Mouse (Mus musculus) kidney, adult 2 months (tissue): ENCODE results near the gene Ccdc47. TPM values are rescaled to one million over a fixed set of nuclear protein-coding genes. Genes with fewer than 3 reads are reported as not detected.
A peak's percentile ranks its signal among the peaks of the same experiment; 100 is the strongest.

Experiments used
- DNase-seq: peaks from one replicate; pipeline ENCODE4 v3.0.0; 2021
- H3K27ac ChIP-seq: fragments of 200-500 bp; 2 replicates; pipeline ENCODE4 v1.5.1; 2012; ENCODE audit warnings: low read depth, low read length, control low read depth, inconsistent platforms; ENCODE audit not compliant: insufficient read depth
- H3K27me3 ChIP-seq: fragments of 200-500 bp; replicated peaks from 2 replicates; pipeline ENCODE4 v1.6.1; 2012; ENCODE audit warnings: mild to moderate bottlenecking, moderate library complexity, low read length, inconsistent platforms; ENCODE audit not compliant: control insufficient read depth, insufficient read depth
- H3K36me3 ChIP-seq: fragments of 200-500 bp; 2 replicates; pipeline ENCODE4 v1.6.1; 2012; ENCODE audit warnings: mild to moderate bottlenecking, moderate library complexity, low read length, inconsistent platforms; ENCODE audit not compliant: control insufficient read depth, insufficient read depth
- H3K4me1 ChIP-seq: fragments of 200-500 bp; 2 replicates; pipeline ENCODE4 v1.6.1; 2011; ENCODE audit warnings: low read length; ENCODE audit not compliant: control insufficient read depth, insufficient read depth
- H3K4me3 ChIP-seq: fragments of 200-500 bp; 2 replicates; pipeline ENCODE4 v1.5.1; 2011; ENCODE audit warnings: mild to moderate bottlenecking, low read depth, low read length, control low read depth; ENCODE audit not compliant: insufficient read depth
- CTCF ChIP-seq: fragments of 200-500 bp; conservative IDR thresholded peaks from 2 replicates; pipeline ENCODE4 v1.5.1; 2011; ENCODE audit warnings: low read depth, mild to moderate bottlenecking, control low read depth, low read length, moderate library complexity, mixed read lengths; ENCODE audit not compliant: insufficient read depth, insufficient read length
- POLR2A ChIP-seq: fragments of 200-500 bp; IDR thresholded peaks from one replicate; pipeline ENCODE4 v1.6.1; 2011; ENCODE audit warnings: low read depth, low read length, control low read depth
- WGBS: fragments of 180-500 bp; shearing (Covaris S2); methylation state at CpG from one replicate; pipeline ENCODE4 v1.1.7; 2018; 5-methylcytosine and 5-hydroxymethylcytosine counted together
- polyA plus RNA-seq: library from polyadenylated mRNA; depleted of rRNA; stranded (reverse); fragments of >200 nt; gene quantifications from 2 replicates; pipeline ENCODE4 v1.2.3, GENCODE M21; 2012

Ccdc47 gene
- polyA plus RNA-seq, 1 experiment, result 20.6 TPM

- TF ChIP-seq POLR2A, result no peak
- no peak for TF ChIP-seq CTCF
- Histone ChIP-seq H3K36me3 (no peaks in the 10 kb centered on the region), H3K27me3 (no peaks in the 10 kb centered on the region), H3K4me3 (peak within 1 kb of the TSS; percentile 70), H3K27ac (peak within 1 kb of the TSS; percentile 55), H3K4me1 (0 out of 2 replicates have a peak, but pooled peaks cover 3% of the 10 kb centered on the region)
- DNase-seq, result peak; percentile 39
- WGBS, result 56% methylated on average over 22 of the region's 22 CpGs
Measured at GRCm38 (mm10) chr11:106160841-106161721, 55.1 kb downstream of the Ccdc47 start, which contains the start of the genes Gm10840 and Limd2. TSS of gene Gm10840 (plus strand) at chr11:106160850. TSS of gene Limd2 (minus strand) at chr11:106160860.

GRCm38 (mm10) chr11:106159921-106160840 is 56.0 kb downstream of the Ccdc47 start:
- Histone ChIP-seq H3K4me3 (peak overlapping the region; percentile 70), H3K27ac (peak overlapping the region; percentile 55), H3K4me1 (0 out of 2 replicates have a peak, but pooled peaks cover 4% of the 10 kb centered on the region), H3K27me3 (no peaks in the 10 kb centered on the region), H3K36me3 (no peaks in the 10 kb centered on the region)
- peak; percentile 75 for DNase-seq
- WGBS, result 2% methylated on average over 104 of the region's 106 CpGs
- TF ChIP-seq POLR2A (peak; percentile 14), CTCF (no peak)

GRCm38 (mm10) chr11:106159216-106159920 is 56.8 kb downstream of the Ccdc47 start:
- Histone ChIP-seq H3K4me1 (peaks cover 6% of the 10 kb centered on the region; the same call in 1 of the 2 replicates), H3K36me3 (no peaks in the 10 kb centered on the region), H3K27me3 (no peaks in the 10 kb centered on the region), H3K4me3 (peak overlapping the region; percentile 70), H3K27ac (peak overlapping the region; percentile 22; the same call in 1 of the 2 replicates)
- WGBS, result under 1% methylated on average over 25 of the region's 25 CpGs
- TF ChIP-seq POLR2A (no peak), CTCF (no peak)
- peak; percentile 52 for DNase-seq

- Histone ChIP-seq H3K36me3 (no peaks in the 10 kb centered on the region), H3K4me1 (peaks cover 6% of the 10 kb centered on the region; the same call in 1 of the 2 replicates), H3K4me3 (peak overlapping the region; percentile 70), H3K27me3 (no peaks in the 10 kb centered on the region), H3K27ac (peak overlapping the region; percentile 4; the same call in 1 of the 2 replicates)
- TF ChIP-seq POLR2A, result no peak
- no peak for TF ChIP-seq CTCF
- WGBS, result 24% methylated on average over 9 of the region's 9 CpGs
- DNase-seq, result no peak
Measured at GRCm38 (mm10) chr11:106158930-106159215, 57.3 kb downstream of the Ccdc47 start.

- peaks cover 6% of the 10 kb centered on the region; the same call in 1 of the 2 replicates for H3K4me1 ChIP-seq
- DNase-seq, result peak; percentile 31
- no peak overlapping the region for H3K27ac ChIP-seq
- no peaks in the 10 kb centered on the region for H3K36me3 ChIP-seq
- TF ChIP-seq CTCF (peak; percentile 69), POLR2A (no peak)
- no peaks in the 10 kb centered on the region for H3K27me3 ChIP-seq
- no peak overlapping the region for H3K4me3 ChIP-seq
- WGBS, result 49% methylated on average over 14 of the region's 14 CpGs
Measured at GRCm38 (mm10) chr11:106158081-106158929, 57.8 kb downstream of the Ccdc47 start.

- no peak for DNase-seq
- TF ChIP-seq CTCF (no peak), POLR2A (no peak)
- H3K4me3 ChIP-seq, result no peak overlapping the region
- no peak overlapping the region for H3K27ac ChIP-seq
- no peaks in the 10 kb centered on the region for H3K36me3 ChIP-seq
- WGBS, result 72% methylated on average over 7 of the region's 7 CpGs
- no peaks in the 10 kb centered on the region for H3K27me3 ChIP-seq
- peaks cover 6% of the 10 kb centered on the region; the same call in 1 of the 2 replicates for H3K4me1 ChIP-seq
Measured at GRCm38 (mm10) chr11:106157154-106157553, 59.0 kb downstream of the Ccdc47 start.
